Mouse (Mus musculus) spleen, adult 2 months (tissue): ENCODE data around the gene Rab9b.

Source experiments
- CTCF ChIP-seq: fragments of 200-500 bp; IDR thresholded peaks from 2 replicates; pipeline ENCODE4 v1.5.1; 2011; ENCODE audit warnings: mild to moderate bottlenecking, inconsistent platforms; ENCODE audit not compliant: insufficient read depth, insufficient read length, insufficient replicate concordance; ENCODE audit errors: extremely low read depth
- POLR2A ChIP-seq: fragments of 200-500 bp; IDR thresholded peaks from 2 replicates; pipeline ENCODE4 v1.6.1; 2011; ENCODE audit warnings: low read depth, low read length, inconsistent platforms

DNA sequence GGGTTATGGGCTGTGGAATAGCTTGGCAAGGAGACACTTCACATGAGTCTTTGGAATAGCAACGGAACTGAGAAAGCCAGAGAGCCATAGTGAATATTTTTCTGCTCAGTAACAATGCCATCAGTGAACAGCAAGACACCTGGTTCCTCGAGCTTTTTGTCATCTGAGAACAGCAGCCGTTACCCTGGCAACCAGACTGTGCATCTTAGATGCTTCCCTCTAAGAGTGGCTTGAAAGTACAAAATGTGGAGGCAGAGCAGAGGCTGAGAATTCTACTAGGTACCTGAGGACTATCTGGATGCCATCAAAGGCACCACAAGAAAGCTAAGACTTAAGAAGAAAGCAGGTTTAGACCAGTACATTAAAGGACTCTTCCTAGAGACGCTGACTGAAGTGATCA lies 43.5 kb downstream of the Rab9b start:
- TF ChIP-seq POLR2A, result no peak
- TF ChIP-seq CTCF, result no peak
